Mouse (Mus musculus) adrenal gland, postnatal 4 days (tissue): ENCODE results near the gene Sv2c. TPM values are rescaled to one million over a fixed set of nuclear protein-coding genes. Genes with fewer than 3 reads are reported as not detected.
"Not testable (repeated sequence)": the region's sequence is repeated elsewhere in the genome, so short reads cannot be mapped to it uniquely, and the experiment has no call there.

ENCODE experiments used
- DNase-seq, 2 experiments: peaks; one replicate each; pipeline ENCODE4 v3.0.0; 2021 to 2022; ENCODE audit warnings: low spot score in 2 of 2, mixed read lengths in 2 of 2
- total RNA-seq, 2 experiments: library from RNA; stranded (reverse); gene quantifications; 2 replicates each; pipeline ENCODE4 v1.2.3; 2021

The Sv2c gene
- total RNA-seq, 2 experiments from 2014 or later = 9.0 to 16.2 TPM

GRCm38 (mm10) chr13:95973368-95973958 is 158.9 kb downstream of the Sv2c start:
- DNase-seq = peak; percentile 42 to 63

GRCm38 (mm10) chr13:95968031-95968430 is 164.3 kb downstream of the Sv2c start:
- DNase-seq = not testable (repeated sequence)

GRCm38 (mm10) chr13:95966791-95967190 is 165.6 kb downstream of the Sv2c start:
- DNase-seq = no peak

GRCm38 (mm10) chr13:95965596-95965995 is 166.8 kb downstream of the Sv2c start:
- DNase-seq = no peak

- no peak for DNase-seq
Measured at GRCm38 (mm10) chr13:95965162-95965561, 167.2 kb downstream of the Sv2c start.

GRCm38 (mm10) chr13:95964226-95964625 is 168.2 kb downstream of the Sv2c start:
- no peak for DNase-seq

GRCm38 (mm10) chr13:95963671-95964070 is 168.7 kb downstream of the Sv2c start:
- DNase-seq = no peak

GRCm38 (mm10) chr13:95961905-95962304 is 170.5 kb downstream of the Sv2c start:
- no peak for DNase-seq

- no peak for DNase-seq
Measured at GRCm38 (mm10) chr13:95961191-95961791, 171.1 kb downstream of the Sv2c start.

- DNase-seq = no peak
Measured at GRCm38 (mm10) chr13:95960477-95961185, 171.7 kb downstream of the Sv2c start.

- no peak for DNase-seq
Measured at GRCm38 (mm10) chr13:95959651-95960476, 172.5 kb downstream of the Sv2c start.

GRCm38 (mm10) chr13:95957134-95957533 is 175.2 kb downstream of the Sv2c start:
- DNase-seq = no peak

GRCm38 (mm10) chr13:95956327-95956781 is 176.0 kb downstream of the Sv2c start:
- no peak for DNase-seq

GRCm38 (mm10) chr13:95955204-95955603 is 177.2 kb downstream of the Sv2c start:
- no peak for DNase-seq

- no peak for DNase-seq
Measured at GRCm38 (mm10) chr13:95953636-95954035, 178.7 kb downstream of the Sv2c start.

GRCm38 (mm10) chr13:95952263-95952662 is 180.1 kb downstream of the Sv2c start:
- DNase-seq = no peak

GRCm38 (mm10) chr13:95951098-95951894 is 181.1 kb downstream of the Sv2c start:
- DNase-seq = no peak

- DNase-seq = no peak
Measured at GRCm38 (mm10) chr13:95950434-95951091, 181.8 kb downstream of the Sv2c start.

- DNase-seq = no peak
Measured at GRCm38 (mm10) chr13:95949356-95949755, 183.0 kb downstream of the Sv2c start.

- DNase-seq = no peak
Measured at GRCm38 (mm10) chr13:95948821-95949220, 183.6 kb downstream of the Sv2c start.
